Mouse (Mus musculus): ENCODE measurements around the gene Dock9.

- TF ChIP-seq CTCF (IDR thresholded peaks at IDR 0.05; ENCODE audit: control insufficient read depth, insufficient read depth, low read length) (no peak), POLR2A (IDR thresholded peaks at IDR 0.05; ENCODE audit: borderline replicate concordance, control insufficient read depth, low read depth, low read length) (no peak)
Measured at GRCm38 (mm10) chr14:121573391-121573790, 224.2 kb downstream of the Dock9 start.
